17 mouse cellular contexts compared by ENCODE assay signal in genomic region chr9:118508601-118509000, GRCm38 (mm10). TPM values are rescaled to one million over a fixed set of nuclear protein-coding genes. Genes with fewer than 3 reads are reported as not detected.
DNase-seq lines count a peak whose midpoint lies in the region; ATAC-seq lines count a peak whose summit lies in the region.
"Had no signal": no experiment of that assay in that cellular context is flagged by ENCODE, and none has a peak within 500 bp of the region (broad histone marks: within the 10 kb centered on the region; RNA-seq: fewer than 3 reads in every experiment).

No protein-coding gene starts in this region.

- H3K9me3 ChIP-seq in forebrain, embryonic 13.5 days (replicated peaks), result no peaks in the 10 kb centered on the region
- H3K9me3 ChIP-seq in forebrain, embryonic 14.5 days (replicated peaks; ENCODE audit: control insufficient read depth, low read length), result no peaks in the 10 kb centered on the region
- no peaks in the 10 kb centered on the region for H3K9me3 ChIP-seq in hindbrain, embryonic 13.5 days
- H3K9me3 ChIP-seq in hindbrain, embryonic 12.5 days (replicated peaks), result no peaks in the 10 kb centered on the region
- H3K9me3 ChIP-seq in intestine, embryonic 15.5 days, result no peaks in the 10 kb centered on the region
- H3K9me3 ChIP-seq: heart, embryonic 15.5 days; stomach, embryonic 15.5 days had no signal

- H3K27me3 ChIP-seq in forebrain, embryonic 13.5 days, result no peaks in the 10 kb centered on the region
- no peaks in the 10 kb centered on the region for H3K27me3 ChIP-seq in forebrain, embryonic 14.5 days (replicated peaks; ENCODE audit: control insufficient read depth, insufficient read depth, low read length)
- no peaks in the 10 kb centered on the region for H3K27me3 ChIP-seq in hindbrain, embryonic 13.5 days
- no peaks in the 10 kb centered on the region for H3K27me3 ChIP-seq in hindbrain, embryonic 12.5 days
- no peaks in the 10 kb centered on the region for H3K27me3 ChIP-seq in intestine, embryonic 15.5 days (replicated peaks)
- H3K27me3 ChIP-seq: heart, embryonic 15.5 days; stomach, embryonic 15.5 days had no signal

- H3K4me2 ChIP-seq in forebrain, embryonic 13.5 days, result 0 out of 2 replicates have a peak overlapping the region, but pooled peaks have one; percentile 1
- no peak overlapping the region for H3K4me2 ChIP-seq in forebrain, embryonic 14.5 days (ENCODE audit: low read length)
- H3K4me2 ChIP-seq in hindbrain, embryonic 13.5 days, result peak overlapping the region; percentile 100; the same call in 1 of the 2 replicates
- H3K4me2 ChIP-seq in hindbrain, embryonic 12.5 days (replicated peaks), result no peak overlapping the region
- H3K4me2 ChIP-seq in intestine, embryonic 15.5 days (replicated peaks), result peak overlapping the region; percentile 20; the same call in 1 of the 2 replicates

- intact Hi-C loops in left cerebral cortex, postnatal 14 days (cut with DNase I), result no loop called here
- intact Hi-C loops in left cerebral cortex, postnatal 4 days (cut with DNase I), result no loop called here

- no peak overlapping the region for H3K27ac ChIP-seq in forebrain, embryonic 13.5 days
- no peak overlapping the region for H3K27ac ChIP-seq in forebrain, embryonic 14.5 days (ENCODE audit: low read depth, low read length)
- no peak overlapping the region for H3K27ac ChIP-seq in hindbrain, embryonic 13.5 days
- H3K27ac ChIP-seq in hindbrain, embryonic 12.5 days, result no peak overlapping the region
- no peak overlapping the region for H3K27ac ChIP-seq in intestine, embryonic 15.5 days
- H3K27ac ChIP-seq: heart, embryonic 15.5 days; stomach, embryonic 15.5 days had no signal

- peaks cover 6% of the 10 kb centered on the region; the same call in 1 of the 2 replicates for H3K36me3 ChIP-seq in forebrain, embryonic 13.5 days (ENCODE audit: poor library complexity, severe bottlenecking)
- H3K36me3 ChIP-seq in forebrain, embryonic 14.5 days (ENCODE audit: control insufficient read depth, insufficient read depth, low read length), result no peaks in the 10 kb centered on the region
- 0 out of 2 replicates have a peak, but pooled peaks cover 5% of the 10 kb centered on the region for H3K36me3 ChIP-seq in hindbrain, embryonic 13.5 days
- H3K36me3 ChIP-seq in hindbrain, embryonic 12.5 days, result no peaks in the 10 kb centered on the region
- no peaks in the 10 kb centered on the region for H3K36me3 ChIP-seq in intestine, embryonic 15.5 days
- H3K36me3 ChIP-seq: heart, embryonic 15.5 days; stomach, embryonic 15.5 days had no signal

- peak overlapping the region; percentile 10; the same call in 1 of the 2 replicates for H3K9ac ChIP-seq in forebrain, embryonic 13.5 days
- H3K9ac ChIP-seq in forebrain, embryonic 14.5 days (ENCODE audit: low read length), result no peak overlapping the region
- H3K9ac ChIP-seq in hindbrain, embryonic 13.5 days, result peak overlapping the region; percentile 53; the same call in 1 of the 2 replicates
- H3K9ac ChIP-seq in hindbrain, embryonic 12.5 days, result no peak overlapping the region
- no peak overlapping the region for H3K9ac ChIP-seq in intestine, embryonic 15.5 days
- H3K9ac ChIP-seq: heart, embryonic 15.5 days; stomach, embryonic 15.5 days had no signal

- 86% methylated on average over 7 of the region's 7 CpGs for WGBS in forebrain, embryonic 13.5 days
- WGBS in forebrain, embryonic 14.5 days, result 89% methylated on average over 7 of the region's 7 CpGs
- 88% methylated on average over 7 of the region's 7 CpGs for WGBS in hindbrain, embryonic 13.5 days
- WGBS in hindbrain, embryonic 12.5 days, result 92% methylated on average over 7 of the region's 7 CpGs
- WGBS in intestine, embryonic 15.5 days, result 81% methylated on average over 7 of the region's 7 CpGs

- H3K4me3 ChIP-seq in forebrain, embryonic 13.5 days, result no peak overlapping the region
- H3K4me3 ChIP-seq in forebrain, embryonic 14.5 days (ENCODE audit: low read depth, low read length), result no peak overlapping the region
- H3K4me3 ChIP-seq in hindbrain, embryonic 13.5 days, result no peak overlapping the region
- H3K4me3 ChIP-seq in hindbrain, embryonic 12.5 days, result no peak overlapping the region
- no peak overlapping the region for H3K4me3 ChIP-seq in intestine, embryonic 15.5 days (replicated peaks)
- H3K4me3 ChIP-seq: heart, embryonic 15.5 days; stomach, embryonic 15.5 days had no signal

- no peak for DNase-seq in forebrain, embryonic 14.5 days (ENCODE audit: low spot score)
- DNase-seq in left cerebral cortex, postnatal 14 days (ENCODE audit: low spot score in 2 of 2), result peak; percentile 26 to 32
- DNase-seq in left cerebral cortex, postnatal 4 days, result no peak
- no peak for DNase-seq in cerebellum, adult 11-12 months
- DNase-seq: cerebellum, postnatal 25 days; gastrocnemius, postnatal 36 days; kidney, postnatal 25 days; layer of hippocampus, adult 9-11 months; liver; lung, adult 18-20 months had no signal

- ATAC-seq in forebrain, embryonic 13.5 days, result no peak
- ATAC-seq in forebrain, embryonic 14.5 days, result no peak
- no peak for ATAC-seq in hindbrain, embryonic 13.5 days (ENCODE audit: low FRiP score)
- ATAC-seq in hindbrain, embryonic 12.5 days (ENCODE audit: low FRiP score), result no peak
- no peak for ATAC-seq in intestine, embryonic 15.5 days

- H3K4me1 ChIP-seq in forebrain, embryonic 13.5 days, result peaks cover 34% of the 10 kb centered on the region
- peaks cover 13% of the 10 kb centered on the region for H3K4me1 ChIP-seq in forebrain, embryonic 14.5 days (ENCODE audit: control insufficient read depth, insufficient read depth, low read length)
- H3K4me1 ChIP-seq in hindbrain, embryonic 13.5 days (replicated peaks), result peaks cover 45% of the 10 kb centered on the region
- peaks cover 35% of the 10 kb centered on the region for H3K4me1 ChIP-seq in hindbrain, embryonic 12.5 days
- H3K4me1 ChIP-seq in intestine, embryonic 15.5 days (replicated peaks), result peaks cover 34% of the 10 kb centered on the region

RNA-seq across cellular contexts. Expression of gene Golga4, which starts 2.5 kb away (rescaled TPM):
- 54.3 and 56.1 TPM in 2 replicates for polyA plus RNA-seq in forebrain, embryonic 13.5 days (2015; fragmentation: Nextera tagmentation; extraction: Ambion mirVana)
- 28.5 and 41.2 TPM in 2 replicates for polyA plus RNA-seq in forebrain, embryonic 14.5 days (2014; fragmentation: Nextera tagmentation; extraction: Ambion mirVana)
- polyA plus RNA-seq in hindbrain, embryonic 13.5 days (2015; fragmentation: Nextera tagmentation; extraction: Ambion mirVana), result 47.9 and 49.5 TPM in 2 replicates
- 67.5 and 73.1 TPM in 2 replicates for polyA plus RNA-seq in hindbrain, embryonic 12.5 days (2016; fragmentation: Nextera tagmentation; extraction: Ambion mirVana)
- total RNA-seq in left cerebral cortex, postnatal 14 days (2021), result 10 to 100 TPM; 80.3 to 88.2 TPM
- total RNA-seq in left cerebral cortex, postnatal 4 days (2021), result 10 to 100 TPM; 79.6 to 81.9 TPM
- 59.5 and 61.6 TPM in 2 replicates for polyA plus RNA-seq in intestine, embryonic 15.5 days (2015; fragmentation: Nextera tagmentation; extraction: Ambion mirVana)

RNA-seq across cellular contexts. Expression of gene Eomes, which starts 30.6 kb away (rescaled TPM):
- polyA plus RNA-seq in forebrain, embryonic 13.5 days (2015; fragmentation: Nextera tagmentation; extraction: Ambion mirVana), result 24.4 and 30.7 TPM in 2 replicates
- 22.9 and 24.1 TPM in 2 replicates for polyA plus RNA-seq in forebrain, embryonic 14.5 days (2014; fragmentation: Nextera tagmentation; extraction: Ambion mirVana)
- polyA plus RNA-seq in hindbrain, embryonic 13.5 days (2015; fragmentation: Nextera tagmentation; extraction: Ambion mirVana), result 0.43 and 0.65 TPM in 2 replicates
- 0.09 and 0.25 TPM in 2 replicates for polyA plus RNA-seq in hindbrain, embryonic 12.5 days (2016; fragmentation: Nextera tagmentation; extraction: Ambion mirVana)
- total RNA-seq in left cerebral cortex, postnatal 14 days (2021), result under 1 TPM; 0.24 to 0.38 TPM
- 1 to 10 TPM; 1.2 to 3.2 TPM for total RNA-seq in left cerebral cortex, postnatal 4 days (2021)
- 0.13 and 0.18 TPM in 2 replicates for polyA plus RNA-seq in intestine, embryonic 15.5 days (2015; fragmentation: Nextera tagmentation; extraction: Ambion mirVana)
- total RNA-seq: gastrocnemius, postnatal 36 days; MEL had no signal

Comparison
In these comparisons a context has a peak if more than half of its experiments do, and no peak if none do; other contexts are left out.
1. H3K4me2 ChIP-seq: peak in forebrain, embryonic 13.5 days (single experiment), hindbrain, embryonic 13.5 days (single experiment) and intestine, embryonic 15.5 days (single experiment); none in forebrain, embryonic 14.5 days (single experiment) and hindbrain, embryonic 12.5 days (single experiment).
2. H3K9ac ChIP-seq: peak in forebrain, embryonic 13.5 days (single experiment) and hindbrain, embryonic 13.5 days (single experiment); none in forebrain, embryonic 14.5 days (single experiment), hindbrain, embryonic 12.5 days (single experiment) and intestine, embryonic 15.5 days (single experiment).
3. DNase-seq: peak in left cerebral cortex, postnatal 14 days (2 of 2); none in forebrain, embryonic 14.5 days (single experiment), left cerebral cortex, postnatal 4 days (single experiment) and cerebellum, adult 11-12 months (single experiment).
4. RNA of gene Eomes, which starts 30.6 kb away (polyA plus RNA-seq): 24.4 to 30.7 TPM in forebrain, embryonic 13.5 days and 22.9 to 24.1 TPM in forebrain, embryonic 14.5 days; 0.43 to 0.65 TPM in hindbrain, embryonic 13.5 days, 0.09 to 0.25 TPM in hindbrain, embryonic 12.5 days and 0.13 to 0.18 TPM in intestine, embryonic 15.5 days; every median in the first group is over 10 times any median in the second.